Mouse (Mus musculus): ENCODE results near the gene Robo1. TPM values are rescaled to one million over a fixed set of nuclear protein-coding genes. Genes with fewer than 3 reads are reported as not detected.

Robo1 gene
- total RNA-seq, 2 experiments from 2014 or later: 5.7 to 6.1 TPM

- DNase-seq: no peak
Observed at GRCm38 (mm10) chr16:72798405-72798949, 490.4 kb downstream of the Robo1 start.

GRCm38 (mm10) chr16:72800121-72800749 lies 492.1 kb downstream of the Robo1 start:
- intact Hi-C loops (cut with DNase I): no loop called here
- peak; percentile 20 to 21 for DNase-seq

More at GRCm38 (mm10) chr16:72798405-72798949, 490.4 kb downstream of the Robo1 start:
- intact Hi-C loops (cut with DNase I): no loop called here

DNA sequence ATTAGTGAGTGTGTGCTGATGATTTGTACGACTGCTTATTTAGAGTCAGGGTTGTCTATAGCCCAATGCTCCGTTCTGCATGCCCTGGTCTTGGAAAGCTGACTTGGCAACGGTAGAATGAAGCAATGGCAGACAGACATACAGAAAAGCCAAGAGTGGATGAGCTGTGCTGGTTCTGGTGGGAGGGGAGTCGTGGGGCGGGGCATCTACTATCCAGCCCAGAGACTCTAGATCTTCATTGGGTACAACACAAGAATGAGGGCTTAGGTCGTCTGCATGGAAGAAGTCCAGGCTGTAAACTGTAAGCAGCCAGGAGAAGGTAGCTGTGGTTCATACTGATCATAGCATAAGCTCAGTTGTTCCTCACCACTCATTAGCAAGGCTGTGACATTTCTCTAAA lies 492.7 kb downstream of the Robo1 start:
- no peak for DNase-seq
- intact Hi-C loops (cut with DNase I): no loop called here

DNA sequence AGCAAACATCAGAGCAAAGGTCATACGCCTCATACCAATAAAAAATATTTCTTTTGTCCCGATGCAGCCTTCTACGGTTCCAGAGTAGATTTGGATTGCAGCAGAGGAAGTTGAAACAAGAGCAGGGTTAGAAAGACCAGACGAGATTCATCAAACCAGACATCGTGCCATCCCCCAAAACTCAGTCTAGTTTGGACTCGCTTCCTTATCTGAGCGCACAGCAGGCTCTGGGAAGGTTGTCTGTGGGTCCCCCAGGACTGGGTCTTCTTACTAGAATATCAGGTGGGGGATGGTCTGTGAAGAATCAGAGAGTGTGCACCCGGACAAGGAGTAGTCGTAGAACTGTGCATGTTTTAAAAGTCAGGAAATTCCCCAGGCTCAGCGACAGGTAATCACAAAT lies 500.2 kb downstream of the Robo1 start:
- DNase-seq: peak; percentile 28 to 32
- intact Hi-C loops (cut with DNase I): no loop called here

DNA sequence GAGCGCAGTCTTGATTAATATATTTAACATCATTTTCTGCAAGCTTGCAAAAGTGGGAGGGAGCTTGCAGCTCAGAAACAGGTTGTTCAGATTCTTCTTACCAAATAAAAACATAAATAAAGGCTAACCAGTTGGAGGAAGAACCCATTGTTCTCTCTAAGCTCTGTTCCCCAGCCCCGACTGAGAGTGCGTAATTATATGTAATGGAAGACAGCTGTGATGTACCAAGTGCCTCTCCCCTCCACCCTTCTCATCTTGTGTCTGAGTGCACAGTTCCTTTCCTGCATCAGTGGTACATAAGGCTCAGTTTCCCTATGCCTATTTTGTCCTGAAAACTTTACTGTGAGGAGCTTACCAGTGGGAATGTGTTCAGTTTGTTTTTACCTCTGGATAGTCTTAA lies 502.8 kb downstream of the Robo1 start:
- intact Hi-C loops (cut with DNase I): loop anchor here (10.0 kb wide), 1 partner anchor 104 kb away; no protein-coding TSS in a partner anchor
- DNase-seq: no peak

DNA sequence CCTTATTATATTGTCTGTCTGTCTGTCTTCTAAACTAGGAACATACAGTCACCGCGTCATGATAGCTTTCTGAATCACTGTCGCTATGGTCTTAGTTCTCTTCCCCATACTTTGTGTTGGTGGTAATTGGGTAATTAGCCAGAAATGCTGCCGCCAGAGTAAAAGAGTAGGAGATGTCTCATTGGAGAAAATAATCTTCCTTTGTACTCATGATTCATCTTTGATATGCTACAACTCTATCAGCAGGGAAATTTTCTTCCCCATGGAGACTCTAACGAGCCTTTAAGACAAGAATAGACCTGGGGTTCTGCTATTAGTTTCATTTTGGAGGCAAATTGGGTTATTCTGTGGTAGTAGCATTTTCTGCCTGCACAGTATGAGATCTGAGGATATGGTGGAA lies 503.4 kb downstream of the Robo1 start:
- DNase-seq: no peak
- intact Hi-C loops (cut with DNase I): loop anchor here (10.0 kb wide), 1 partner anchor 103 kb away; no protein-coding TSS in a partner anchor

GRCm38 (mm10) chr16:72811908-72812307 lies 503.8 kb downstream of the Robo1 start:
- intact Hi-C loops (cut with DNase I): loop anchor here (10.0 kb wide), 1 partner anchor 103 kb away; no protein-coding TSS in a partner anchor
- no peak for DNase-seq

- DNase-seq: no peak
- intact Hi-C loops (cut with DNase I): no loop called here
Observed at GRCm38 (mm10) chr16:72828381-72828780, 520.3 kb downstream of the Robo1 start.

GRCm38 (mm10) chr16:72829530-72829929 lies 521.4 kb downstream of the Robo1 start:
- intact Hi-C loops (cut with DNase I): no loop called here
- DNase-seq: no peak

GRCm38 (mm10) chr16:72830394-72831056 lies 522.4 kb downstream of the Robo1 start:
- intact Hi-C loops (cut with DNase I): no loop called here

GRCm38 (mm10) chr16:72834266-72834665 lies 526.2 kb downstream of the Robo1 start:
- intact Hi-C loops (cut with DNase I): no loop called here
- no peak for DNase-seq

More at GRCm38 (mm10) chr16:72830394-72831056, 522.4 kb downstream of the Robo1 start:
- no peak for DNase-seq

DNA sequence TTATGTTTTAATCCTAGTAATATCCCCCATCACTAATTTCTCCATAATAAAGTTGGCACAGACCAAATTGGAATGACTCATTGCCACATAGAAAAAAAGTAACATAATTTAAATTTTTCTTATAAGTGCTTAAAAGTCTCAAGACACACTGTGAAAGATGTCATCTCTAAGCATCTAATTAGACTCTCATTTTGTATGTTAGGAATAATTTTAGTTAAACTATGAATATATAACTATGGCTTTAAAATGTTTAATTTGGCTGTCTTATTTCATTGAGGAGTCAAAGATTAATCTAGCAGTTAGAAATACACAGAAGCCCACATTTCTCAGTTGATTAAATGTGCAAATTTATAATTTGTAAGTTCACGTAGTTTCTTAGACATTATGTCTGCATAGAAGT lies 530.9 kb downstream of the Robo1 start:
- intact Hi-C loops (cut with DNase I): no loop called here

DNA sequence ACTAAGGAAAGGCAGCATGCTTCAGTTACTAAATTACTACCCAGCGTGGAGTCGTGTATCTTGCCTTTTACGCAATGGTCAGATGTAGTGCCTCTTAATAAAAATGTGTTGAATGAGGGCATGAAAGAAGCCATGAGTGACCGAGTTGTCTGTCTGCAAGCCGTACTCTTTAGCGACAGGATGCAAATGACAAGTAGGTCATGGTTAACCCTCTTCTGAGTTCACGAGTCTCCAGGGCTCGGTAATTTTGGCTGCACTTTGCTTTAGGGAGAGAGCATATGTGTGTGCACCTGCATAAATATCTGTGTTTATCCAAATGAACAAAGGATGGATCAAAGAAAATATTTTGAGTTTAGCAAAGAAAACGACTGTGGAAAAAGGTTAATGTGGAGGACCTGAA lies 533.0 kb downstream of the Robo1 start:
- DNase-seq: no peak
- intact Hi-C loops (cut with DNase I): no loop called here

More for the DNA sequence above, 530.9 kb downstream of the Robo1 start:
- no peak for DNase-seq

DNA sequence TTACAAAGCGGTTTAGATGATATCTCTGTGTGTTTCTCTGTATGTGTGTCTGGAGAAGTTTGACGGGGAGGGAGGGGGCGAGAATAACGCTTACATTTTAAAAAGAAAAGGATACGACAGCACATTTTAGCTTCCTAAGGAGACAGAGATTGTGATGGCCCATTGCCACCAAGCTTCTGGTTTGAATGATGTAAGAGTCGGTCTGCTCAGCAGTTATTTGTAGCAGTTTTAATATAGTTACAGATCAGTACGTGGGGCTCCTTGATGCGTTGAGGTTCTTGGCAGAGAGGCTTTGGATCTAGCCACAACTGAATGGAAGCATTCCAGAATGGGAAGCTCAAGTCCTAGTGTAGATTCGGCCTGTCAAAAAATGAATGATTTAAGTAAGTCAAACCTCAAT lies 546.0 kb downstream of the Robo1 start:
- DNase-seq: peak; percentile 35
- intact Hi-C loops (cut with DNase I): no loop called here

DNA sequence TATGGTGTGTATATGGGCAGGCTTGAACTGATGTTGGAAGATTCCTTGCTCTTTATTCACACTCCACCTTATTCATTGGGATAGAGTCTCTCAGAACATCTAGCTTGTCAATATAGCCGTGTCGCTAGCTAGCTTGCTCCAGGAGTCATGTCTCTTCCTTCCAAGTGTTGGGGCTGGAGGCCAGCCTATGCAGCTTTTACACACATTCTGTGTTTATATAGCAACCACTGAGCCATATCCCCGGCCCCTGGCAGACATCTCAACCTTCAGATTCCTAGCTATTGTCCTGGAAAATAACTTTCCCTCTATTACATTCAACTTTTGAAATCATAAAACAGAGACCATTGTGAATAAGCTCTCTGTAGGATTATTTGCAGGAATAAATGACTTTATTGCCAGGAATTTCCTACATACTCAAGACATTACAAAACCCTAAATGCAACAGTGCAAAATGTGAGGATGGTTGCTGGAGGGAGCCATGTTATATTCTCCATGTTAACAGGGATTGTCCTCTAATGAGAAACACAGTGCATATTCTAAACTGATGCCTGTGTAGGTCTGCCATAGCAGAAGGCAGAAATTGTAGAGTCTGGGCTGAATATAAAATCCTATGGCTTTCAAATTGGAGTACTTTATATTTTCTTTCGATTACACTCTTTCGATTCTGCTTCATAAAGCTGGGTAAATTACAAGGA lies 546.9 kb downstream of the Robo1 start:
- no peak for DNase-seq
- intact Hi-C loops (cut with DNase I): no loop called here

GRCm38 (mm10) chr16:72861707-72862277 lies 553.7 kb downstream of the Robo1 start:
- DNase-seq: no peak
- intact Hi-C loops (cut with DNase I): no loop called here

GRCm38 (mm10) chr16:72866011-72866410 lies 557.9 kb downstream of the Robo1 start:
- no peak for DNase-seq
- intact Hi-C loops (cut with DNase I): no loop called here

GRCm38 (mm10) chr16:72874934-72875732 lies 567.0 kb downstream of the Robo1 start:
- no peak for DNase-seq
- intact Hi-C loops (cut with DNase I): no loop called here

DNA sequence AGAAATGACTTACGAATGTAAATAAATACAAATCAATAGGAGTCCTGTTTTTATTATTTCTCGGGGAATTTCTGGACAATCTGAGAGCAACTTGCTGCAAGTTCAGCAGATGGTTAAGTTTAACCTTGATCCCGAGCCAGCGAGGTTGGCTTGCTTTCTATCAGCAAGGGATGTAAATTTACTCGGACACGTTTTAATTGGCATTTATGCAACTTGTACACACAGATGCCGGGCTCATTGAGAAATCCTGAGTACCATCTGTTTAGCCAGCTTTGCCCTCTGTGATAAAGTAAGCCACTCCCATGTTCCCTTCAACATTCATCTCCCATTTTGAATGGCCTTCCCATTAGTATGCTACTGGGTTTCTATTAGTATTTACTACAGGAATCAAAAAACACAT lies 580.0 kb downstream of the Robo1 start:
- DNase-seq: no peak
- intact Hi-C loops (cut with DNase I): no loop called here

GRCm38 (mm10) chr16:72889401-72889800 lies 581.3 kb downstream of the Robo1 start:
- no peak for DNase-seq
- intact Hi-C loops (cut with DNase I): no loop called here

All from heart, postnatal 10 days (tissue).